Mouse (Mus musculus): ENCODE results near the gene Gm47985. TPM values are rescaled to one million over a fixed set of nuclear protein-coding genes. Genes with fewer than 3 reads are reported as not detected.
"Not testable (repeated sequence)": the region's sequence is repeated elsewhere in the genome, so short reads cannot be mapped to it uniquely, and the experiment has no call there.

Gene Gm47985
- polyA plus RNA-seq, 1 experiment from 2014 or later = 0.26 TPM

DNA sequence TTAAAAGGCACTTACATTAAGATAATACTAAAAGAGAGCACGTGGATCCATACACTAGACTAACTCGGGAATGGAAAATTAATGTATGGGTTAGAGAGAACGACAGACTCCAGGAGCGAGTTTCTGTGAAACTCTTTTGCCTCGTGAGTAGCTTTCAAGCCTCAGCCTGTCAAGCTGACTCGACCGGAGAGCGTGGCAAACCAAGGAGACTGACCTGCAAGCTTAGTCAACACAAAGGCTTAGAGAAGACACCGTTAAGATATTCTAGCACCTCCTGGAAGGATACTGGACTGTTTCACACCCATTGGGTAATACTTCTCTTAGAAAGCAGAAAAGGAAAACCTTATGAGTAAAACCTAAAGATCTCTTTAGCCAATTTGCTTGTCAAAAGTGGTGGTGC, 28.2 kb upstream of the Gm47985 start:
- 91% methylated on average over 9 of the region's 9 CpGs for WGBS
- not testable (repeated sequence) for H3K27me3 ChIP-seq (ENCODE audit: control insufficient read depth, insufficient read depth, low read length); ATAC-seq (ENCODE audit: low FRiP score, low TSS enrichment); H3K4me1 ChIP-seq (ENCODE audit: control insufficient read depth, insufficient read depth, low read length); H3K4me2 ChIP-seq (replicated peaks; ENCODE audit: low read depth, low read length); H3K36me3 ChIP-seq (ENCODE audit: control insufficient read depth, insufficient read depth, low read length); H3K9me3 ChIP-seq (ENCODE audit: control insufficient read depth, low read length); H3K27ac ChIP-seq (ENCODE audit: low read depth, low read length); H3K4me3 ChIP-seq (ENCODE audit: low read length); H3K9ac ChIP-seq (ENCODE audit: low read depth, low read length)

DNA sequence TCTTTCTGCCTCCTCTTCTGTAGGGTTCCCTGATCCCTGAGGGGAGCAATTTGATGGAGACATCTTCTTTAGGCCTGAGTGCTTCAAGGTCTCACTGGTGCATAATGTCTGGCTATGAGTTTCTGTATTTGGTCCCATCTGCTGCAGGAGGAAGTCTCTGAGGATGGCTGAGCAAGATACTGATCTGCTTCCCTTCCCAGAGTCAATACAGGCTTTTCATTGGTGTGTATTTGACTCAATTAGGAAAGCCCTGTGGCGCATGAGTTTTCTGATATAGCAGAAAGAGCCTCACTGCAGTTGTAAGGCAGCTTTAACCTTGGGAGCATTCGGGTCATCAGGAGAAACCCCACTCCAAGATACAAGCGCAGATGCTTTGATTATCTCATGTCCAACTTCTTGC, 26.2 kb upstream of the Gm47985 start:
- no peak overlapping the region for H3K9ac ChIP-seq (ENCODE audit: low read depth, low read length)
- no peaks in the 10 kb centered on the region for H3K27me3 ChIP-seq (ENCODE audit: control insufficient read depth, insufficient read depth, low read length)
- no peak overlapping the region for H3K27ac ChIP-seq (ENCODE audit: low read depth, low read length)
- no peak overlapping the region for H3K4me3 ChIP-seq (ENCODE audit: low read length)
- 84% methylated on average over 3 of the region's 3 CpGs for WGBS
- ATAC-seq (ENCODE audit: low FRiP score, low TSS enrichment) = no peak
- no peaks in the 10 kb centered on the region for H3K36me3 ChIP-seq (ENCODE audit: control insufficient read depth, insufficient read depth, low read length)
- H3K4me1 ChIP-seq (ENCODE audit: control insufficient read depth, insufficient read depth, low read length) = no peaks in the 10 kb centered on the region
- H3K4me2 ChIP-seq (replicated peaks; ENCODE audit: low read depth, low read length) = no peak overlapping the region
- no peaks in the 10 kb centered on the region for H3K9me3 ChIP-seq (ENCODE audit: control insufficient read depth, low read length)

DNA sequence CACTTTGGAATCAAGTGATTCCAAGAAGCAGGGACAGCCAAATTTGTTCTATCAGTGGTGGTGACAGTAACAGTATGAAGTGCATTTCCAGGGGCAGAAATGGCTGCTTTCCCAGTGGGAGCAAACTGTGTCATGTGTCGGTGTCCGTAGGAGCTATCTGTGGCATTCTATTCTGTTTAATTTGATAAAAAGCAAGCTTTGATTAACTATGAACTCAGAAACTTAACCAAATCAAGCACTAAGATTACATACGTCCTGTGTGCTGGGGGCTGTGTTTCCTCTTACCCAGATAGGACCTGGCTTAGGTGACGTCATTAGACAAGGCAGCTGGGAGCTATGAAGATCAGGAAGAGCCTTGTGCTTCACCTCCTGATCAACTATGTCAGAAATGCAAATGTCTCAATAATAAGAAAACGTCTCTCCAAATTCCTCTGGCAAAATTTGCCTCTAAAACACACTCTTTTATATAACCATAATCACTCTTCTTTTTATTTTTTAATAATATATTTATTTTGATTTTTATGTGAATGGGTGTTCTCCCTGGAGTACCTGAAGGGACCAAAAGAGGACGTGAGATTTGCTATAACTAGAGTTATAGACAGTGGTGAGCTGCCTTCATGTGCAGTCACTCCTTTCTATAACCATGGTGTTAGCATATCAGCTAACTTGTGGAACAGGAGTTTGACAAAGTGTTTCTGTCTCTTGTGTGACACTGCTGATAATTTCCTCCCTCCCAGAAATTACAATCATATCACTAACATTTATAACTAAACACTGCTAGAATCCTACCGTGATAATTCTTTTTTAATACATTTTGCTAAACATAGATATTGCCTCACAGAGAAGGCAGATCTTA, 25.3 kb upstream of the Gm47985 start:
- WGBS = 85% methylated on average over 7 of the region's 7 CpGs
- H3K27ac ChIP-seq (ENCODE audit: low read depth, low read length) = no peak overlapping the region
- H3K9me3 ChIP-seq (ENCODE audit: control insufficient read depth, low read length) = no peaks in the 10 kb centered on the region

GRCm38 (mm10) chr1:151157963-151158856, 24.1 kb upstream of the Gm47985 start:
- WGBS = 60% methylated on average over 9 of the region's 9 CpGs
- H3K4me1 ChIP-seq (ENCODE audit: control insufficient read depth, insufficient read depth, low read length) = no peaks in the 10 kb centered on the region
- H3K27ac ChIP-seq (ENCODE audit: low read depth, low read length) = no peak overlapping the region
- H3K4me2 ChIP-seq (replicated peaks; ENCODE audit: low read depth, low read length) = no peak overlapping the region
- H3K4me3 ChIP-seq (ENCODE audit: low read length) = no peak overlapping the region
- no peaks in the 10 kb centered on the region for H3K9me3 ChIP-seq (ENCODE audit: control insufficient read depth, low read length)
- H3K36me3 ChIP-seq (ENCODE audit: control insufficient read depth, insufficient read depth, low read length) = no peaks in the 10 kb centered on the region
- H3K9ac ChIP-seq (ENCODE audit: low read depth, low read length) = no peak overlapping the region
- 0 out of 2 replicates have a peak, but pooled peaks have one; percentile 32 for ATAC-seq (ENCODE audit: low FRiP score, low TSS enrichment)
- H3K27me3 ChIP-seq (ENCODE audit: control insufficient read depth, insufficient read depth, low read length) = no peaks in the 10 kb centered on the region

More for the DNA sequence above, 25.3 kb upstream of the Gm47985 start:
- no peaks in the 10 kb centered on the region for H3K4me1 ChIP-seq (ENCODE audit: control insufficient read depth, insufficient read depth, low read length)
- H3K9ac ChIP-seq (ENCODE audit: low read depth, low read length) = no peak overlapping the region
- H3K4me3 ChIP-seq (ENCODE audit: low read length) = no peak overlapping the region
- no peak for ATAC-seq (ENCODE audit: low FRiP score, low TSS enrichment)
- H3K4me2 ChIP-seq (replicated peaks; ENCODE audit: low read depth, low read length) = no peak overlapping the region
- no peaks in the 10 kb centered on the region for H3K27me3 ChIP-seq (ENCODE audit: control insufficient read depth, insufficient read depth, low read length)
- H3K36me3 ChIP-seq (ENCODE audit: control insufficient read depth, insufficient read depth, low read length) = no peaks in the 10 kb centered on the region

DNA sequence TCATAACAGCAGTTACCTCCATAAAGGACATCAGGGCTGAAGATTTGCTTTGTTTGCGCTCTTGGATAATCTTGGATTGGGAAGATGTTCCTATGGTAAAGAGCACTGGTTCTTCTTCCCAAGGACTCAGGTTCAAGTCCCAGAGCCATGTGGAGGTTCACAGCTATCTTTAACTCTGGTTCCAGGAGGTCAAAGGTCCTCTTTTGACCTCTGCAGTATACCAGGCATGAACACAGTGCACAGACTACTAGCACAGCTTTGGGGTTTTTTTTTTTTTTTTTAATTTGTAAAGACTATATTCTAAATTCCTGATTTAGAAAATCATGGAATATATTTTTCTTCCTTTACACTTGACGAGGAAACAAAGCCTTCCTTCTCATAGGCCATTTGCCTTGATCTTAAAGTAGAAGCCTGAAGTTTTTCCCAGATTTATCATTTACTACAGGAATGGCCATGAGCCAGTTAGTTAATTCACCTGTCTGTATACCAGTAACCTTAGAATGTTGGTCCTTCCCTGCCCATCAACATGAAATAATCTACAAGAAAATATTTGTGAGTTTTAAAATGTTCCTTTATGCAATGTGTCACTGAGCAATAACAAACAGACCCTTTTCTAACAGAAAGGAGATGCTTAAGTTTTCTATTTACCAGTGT, 23.4 kb upstream of the Gm47985 start:
- no peak for ATAC-seq (ENCODE audit: low FRiP score, low TSS enrichment)
- Histone ChIP-seq H3K9ac (ENCODE audit: low read depth, low read length) (no peak overlapping the region), H3K27me3 (ENCODE audit: control insufficient read depth, insufficient read depth, low read length) (no peaks in the 10 kb centered on the region), H3K27ac (ENCODE audit: low read depth, low read length) (no peak overlapping the region), H3K4me2 (replicated peaks; ENCODE audit: low read depth, low read length) (no peak overlapping the region), H3K36me3 (ENCODE audit: control insufficient read depth, insufficient read depth, low read length) (no peaks in the 10 kb centered on the region), H3K4me3 (ENCODE audit: low read length) (no peak overlapping the region), H3K4me1 (ENCODE audit: control insufficient read depth, insufficient read depth, low read length) (no peaks in the 10 kb centered on the region), H3K9me3 (ENCODE audit: control insufficient read depth, low read length) (no peaks in the 10 kb centered on the region)
- 87% methylated on average over 2 of the region's 2 CpGs for WGBS

DNA sequence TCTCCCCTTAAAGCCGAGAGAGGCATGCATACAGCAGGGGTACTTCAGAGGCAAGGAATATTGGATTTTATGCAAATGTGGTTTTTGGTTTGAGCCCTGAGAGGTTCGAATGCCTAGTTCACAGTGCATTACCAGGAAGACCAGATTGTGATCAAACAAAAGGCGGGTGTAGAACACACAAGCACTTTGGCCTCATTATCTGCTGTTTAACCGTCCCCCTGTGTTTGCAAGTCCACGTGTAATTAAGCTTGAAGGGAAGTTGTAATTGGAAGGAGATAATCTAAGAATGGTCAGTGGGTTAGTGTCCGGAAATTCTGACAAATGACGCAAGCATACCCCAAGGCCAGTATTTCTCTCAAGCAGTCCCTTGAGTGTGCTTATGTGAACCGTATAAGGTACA, 16.3 kb upstream of the Gm47985 start:
- no peaks in the 10 kb centered on the region for H3K36me3 ChIP-seq (ENCODE audit: control insufficient read depth, insufficient read depth, low read length)
- no peak overlapping the region for H3K27ac ChIP-seq (ENCODE audit: low read depth, low read length)
- no peaks in the 10 kb centered on the region for H3K9me3 ChIP-seq (ENCODE audit: control insufficient read depth, low read length)
- WGBS = 35% methylated on average over 8 of the region's 8 CpGs
- H3K4me3 ChIP-seq (ENCODE audit: low read length) = no peak overlapping the region
- no peaks in the 10 kb centered on the region for H3K27me3 ChIP-seq (ENCODE audit: control insufficient read depth, insufficient read depth, low read length)
- H3K4me1 ChIP-seq (ENCODE audit: control insufficient read depth, insufficient read depth, low read length) = peaks cover 10% of the 10 kb centered on the region
- no peak overlapping the region for H3K9ac ChIP-seq (ENCODE audit: low read depth, low read length)
- H3K4me2 ChIP-seq (replicated peaks; ENCODE audit: low read depth, low read length) = no peak overlapping the region
- no peak for ATAC-seq (ENCODE audit: low FRiP score, low TSS enrichment)

DNA sequence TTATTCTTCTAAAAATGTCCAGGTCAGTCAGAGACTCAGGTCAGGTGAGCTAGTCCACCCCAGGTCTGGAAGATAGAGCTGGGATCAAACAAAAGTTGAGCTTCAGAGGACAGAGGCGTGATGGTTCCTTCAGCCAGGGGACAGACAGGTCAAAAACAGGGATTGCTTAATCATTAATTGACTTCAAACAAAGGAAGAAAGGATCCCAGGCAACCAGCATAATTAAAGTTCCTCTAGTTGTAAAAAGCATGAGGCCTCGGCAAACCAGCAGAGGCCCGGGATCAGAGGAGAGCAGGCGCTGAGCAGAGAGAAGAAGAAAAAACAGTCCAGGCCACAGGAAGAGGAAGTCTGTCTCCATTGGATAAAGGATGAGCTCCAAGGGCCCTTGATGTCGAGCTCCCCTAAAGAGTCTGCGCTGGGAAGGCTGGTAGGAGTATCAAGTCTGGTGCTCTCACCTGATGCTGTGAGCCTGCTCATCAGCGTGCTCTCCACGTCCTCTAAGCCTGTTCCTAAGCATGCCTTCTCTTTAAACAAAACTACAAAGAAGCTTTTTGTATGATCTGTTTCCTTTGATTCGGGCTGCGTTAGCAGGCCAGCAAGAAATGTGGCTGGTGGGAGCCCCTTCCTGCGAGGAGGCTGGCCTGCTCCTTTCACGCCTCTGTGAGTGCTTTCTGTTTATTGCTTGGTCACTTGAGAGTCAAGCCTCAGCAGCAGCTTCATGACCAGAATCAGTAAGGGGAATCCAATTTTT, 14.9 kb upstream of the Gm47985 start:
- Histone ChIP-seq H3K27me3 (ENCODE audit: control insufficient read depth, insufficient read depth, low read length) (no peaks in the 10 kb centered on the region), H3K27ac (ENCODE audit: low read depth, low read length) (peak overlapping the region; percentile 1; the same call in 1 of the 2 replicates), H3K4me2 (replicated peaks; ENCODE audit: low read depth, low read length) (0 out of 2 replicates have a peak overlapping the region, but pooled peaks have one; percentile 12), H3K4me3 (ENCODE audit: low read length) (no peak overlapping the region), H3K9me3 (ENCODE audit: control insufficient read depth, low read length) (no peaks in the 10 kb centered on the region), H3K36me3 (ENCODE audit: control insufficient read depth, insufficient read depth, low read length) (no peaks in the 10 kb centered on the region), H3K9ac (ENCODE audit: low read depth, low read length) (no peak overlapping the region), H3K4me1 (ENCODE audit: control insufficient read depth, insufficient read depth, low read length) (peaks cover 10% of the 10 kb centered on the region)
- WGBS = 14% methylated on average over 12 of the region's 12 CpGs
- ATAC-seq (ENCODE audit: low FRiP score, low TSS enrichment) = peak; percentile 71; the same call in 1 of the 2 replicates

DNA sequence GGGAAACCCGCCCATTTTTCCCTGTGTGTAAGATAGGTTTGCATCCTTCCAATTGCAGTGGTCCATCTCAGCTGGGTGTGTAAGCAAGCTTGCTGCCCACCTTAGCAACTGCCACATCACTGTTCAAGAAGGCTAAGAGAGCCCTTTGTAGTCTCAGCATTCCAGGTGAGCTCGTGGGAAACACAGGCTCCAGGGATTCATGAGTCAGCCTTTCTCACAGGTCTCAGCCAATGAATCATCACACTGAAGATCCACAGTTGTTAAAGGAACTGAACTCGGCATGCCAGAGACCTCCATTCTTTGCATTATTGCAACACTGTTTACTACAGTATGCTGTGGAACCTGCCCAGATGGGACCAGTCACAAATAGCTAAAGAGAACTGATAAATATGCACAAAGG, 13.7 kb upstream of the Gm47985 start:
- no peaks in the 10 kb centered on the region for H3K27me3 ChIP-seq (ENCODE audit: control insufficient read depth, insufficient read depth, low read length)
- WGBS = 74% methylated on average over 3 of the region's 3 CpGs
- no peak overlapping the region for H3K4me3 ChIP-seq (ENCODE audit: low read length)
- no peak for ATAC-seq (ENCODE audit: low FRiP score, low TSS enrichment)
- no peak overlapping the region for H3K4me2 ChIP-seq (replicated peaks; ENCODE audit: low read depth, low read length)
- H3K9ac ChIP-seq (ENCODE audit: low read depth, low read length) = no peak overlapping the region
- no peak overlapping the region for H3K27ac ChIP-seq (ENCODE audit: low read depth, low read length)
- peaks cover 10% of the 10 kb centered on the region for H3K4me1 ChIP-seq (ENCODE audit: control insufficient read depth, insufficient read depth, low read length)
- no peaks in the 10 kb centered on the region for H3K9me3 ChIP-seq (ENCODE audit: control insufficient read depth, low read length)
- H3K36me3 ChIP-seq (ENCODE audit: control insufficient read depth, insufficient read depth, low read length) = no peaks in the 10 kb centered on the region

All from kidney, embryonic 14.5 days (tissue).